Mouse (Mus musculus) small intestine, adult 2 months (tissue): ENCODE measurements around the gene Galnt9. TPM values are rescaled to one million over a fixed set of nuclear protein-coding genes. Genes with fewer than 3 reads are reported as not detected.

Source experiments
- H3K27ac ChIP-seq: fragments of 200-500 bp; 2 replicates; pipeline ENCODE4 v1.5.1; 2012; ENCODE audit warnings: low read depth, low read length, control low read depth, inconsistent platforms; ENCODE audit not compliant: insufficient read depth
- H3K27me3 ChIP-seq: fragments of 200-500 bp; 2 replicates; pipeline ENCODE4 v1.6.1; 2012; ENCODE audit warnings: mild to moderate bottlenecking, moderate library complexity, low read length, inconsistent platforms; ENCODE audit not compliant: control insufficient read depth, insufficient read depth
- H3K36me3 ChIP-seq: fragments of 200-500 bp; 2 replicates; pipeline ENCODE4 v1.6.1; 2012; ENCODE audit warnings: mild to moderate bottlenecking, low read length, control low read depth, inconsistent platforms; ENCODE audit not compliant: control insufficient read depth, insufficient read depth
- H3K4me1 ChIP-seq: fragments of 200-500 bp; 2 replicates; pipeline ENCODE4 v1.6.1; 2012; ENCODE audit warnings: low read length, inconsistent platforms, mixed read lengths; ENCODE audit not compliant: control insufficient read depth, insufficient read depth, insufficient read length
- H3K4me3 ChIP-seq: fragments of 200-500 bp; 2 replicates; pipeline ENCODE4 v1.5.1; 2012; ENCODE audit warnings: low read depth, mild to moderate bottlenecking, control low read depth, inconsistent platforms, low read length, moderate library complexity
- CTCF ChIP-seq: fragments of 200-500 bp; IDR thresholded peaks from 2 replicates; pipeline ENCODE4 v1.5.1; 2012; ENCODE audit warnings: low read depth, mild to moderate bottlenecking, control low read depth, inconsistent platforms, low read length, moderate library complexity, mixed read lengths; ENCODE audit not compliant: insufficient replicate concordance, insufficient read length; ENCODE audit errors: extremely low read depth
- POLR2A ChIP-seq: fragments of 200-500 bp; IDR thresholded peaks from 2 replicates; pipeline ENCODE4 v1.6.1; 2012; ENCODE audit warnings: low read depth, mild to moderate bottlenecking, control low read depth, inconsistent platforms, low read length, moderate library complexity
- WGBS: fragments of 180-500 bp; shearing (Covaris S2); methylation state at CpG from one replicate; pipeline ENCODE4 v1.1.7; 2018; 5-methylcytosine and 5-hydroxymethylcytosine counted together
- polyA plus RNA-seq: library from polyadenylated mRNA; depleted of rRNA; stranded (reverse); fragments of >200 nt; gene quantifications from 2 replicates; pipeline ENCODE4 v1.2.3, GENCODE M21; 2012

Galnt9 gene
- polyA plus RNA-seq, 1 experiment, result 0.18 TPM

DNA sequence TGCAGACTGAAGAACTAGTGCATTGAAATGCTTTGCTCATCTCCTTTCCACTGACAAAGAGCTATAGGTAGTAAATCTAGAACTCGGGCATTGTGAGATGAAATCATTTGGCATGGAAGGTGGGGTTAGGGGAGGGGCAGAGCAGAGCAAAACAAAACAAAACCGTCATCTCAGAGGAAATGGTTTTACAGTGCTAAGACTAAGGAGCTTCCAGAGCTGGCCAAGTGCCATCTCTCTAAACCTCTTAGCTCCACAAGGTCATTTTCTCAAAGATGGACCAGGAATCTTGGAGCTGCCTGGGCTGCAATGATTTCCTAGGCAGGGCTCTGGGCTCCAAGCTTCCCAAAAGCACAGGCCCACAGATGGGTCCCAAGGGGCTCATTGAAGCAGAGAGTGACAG, 53.3 kb downstream of the Galnt9 start:
- H3K27ac ChIP-seq, result no peak overlapping the region
- no peak overlapping the region for H3K4me3 ChIP-seq
- no peaks in the 10 kb centered on the region for H3K27me3 ChIP-seq
- H3K4me1 ChIP-seq, result no peaks in the 10 kb centered on the region
- TF ChIP-seq CTCF, result no peak
- TF ChIP-seq POLR2A, result no peak
- 21% methylated on average over 2 of the region's 2 CpGs for whole genome bisulfite sequencing
- no peaks in the 10 kb centered on the region for H3K36me3 ChIP-seq

DNA sequence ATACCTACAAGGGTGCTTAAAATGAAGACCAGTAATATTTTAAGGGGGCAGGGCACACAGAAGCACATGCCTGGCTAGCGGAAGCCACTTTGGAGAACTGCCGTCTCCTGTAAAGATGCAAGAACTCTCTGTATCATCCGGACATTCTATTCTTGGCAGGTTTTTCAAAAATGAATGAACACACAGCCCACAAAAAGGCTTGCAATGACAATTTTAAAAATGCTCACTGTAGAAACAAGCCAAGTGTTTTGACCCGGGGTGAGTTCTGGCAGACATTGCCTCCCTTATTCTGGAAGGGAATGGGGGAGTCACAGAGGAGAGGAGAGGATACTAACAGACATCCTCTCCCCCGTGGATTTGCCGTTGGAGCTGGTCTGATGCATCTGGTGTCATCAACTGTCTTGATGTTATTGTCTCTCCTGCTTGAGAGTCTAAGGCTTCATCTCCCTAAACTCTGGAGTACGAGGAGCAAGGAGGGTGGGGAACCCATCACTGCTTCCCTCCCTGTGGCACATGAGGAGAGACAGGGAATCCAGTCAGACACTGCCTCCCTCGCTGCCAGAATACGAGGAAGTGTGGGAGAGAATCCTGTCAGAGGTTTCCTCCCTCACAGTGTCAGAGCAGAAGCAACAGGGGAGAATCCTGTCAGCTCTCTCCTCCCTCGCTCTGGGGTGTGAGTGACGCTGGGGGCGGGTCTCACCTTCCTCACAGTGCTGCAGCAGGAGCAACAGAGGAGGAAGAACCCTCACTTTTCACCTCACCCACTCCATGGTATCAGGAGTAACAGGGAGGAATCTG, 54.3 kb downstream of the Galnt9 start:
- TF ChIP-seq POLR2A (no peak), CTCF (no peak)
- Histone ChIP-seq H3K4me1 (no peaks in the 10 kb centered on the region), H3K27ac (no peak overlapping the region), H3K27me3 (no peaks in the 10 kb centered on the region), H3K36me3 (no peaks in the 10 kb centered on the region), H3K4me3 (no peak overlapping the region)
- 32% methylated on average over 12 of the region's 12 CpGs for WGBS

DNA sequence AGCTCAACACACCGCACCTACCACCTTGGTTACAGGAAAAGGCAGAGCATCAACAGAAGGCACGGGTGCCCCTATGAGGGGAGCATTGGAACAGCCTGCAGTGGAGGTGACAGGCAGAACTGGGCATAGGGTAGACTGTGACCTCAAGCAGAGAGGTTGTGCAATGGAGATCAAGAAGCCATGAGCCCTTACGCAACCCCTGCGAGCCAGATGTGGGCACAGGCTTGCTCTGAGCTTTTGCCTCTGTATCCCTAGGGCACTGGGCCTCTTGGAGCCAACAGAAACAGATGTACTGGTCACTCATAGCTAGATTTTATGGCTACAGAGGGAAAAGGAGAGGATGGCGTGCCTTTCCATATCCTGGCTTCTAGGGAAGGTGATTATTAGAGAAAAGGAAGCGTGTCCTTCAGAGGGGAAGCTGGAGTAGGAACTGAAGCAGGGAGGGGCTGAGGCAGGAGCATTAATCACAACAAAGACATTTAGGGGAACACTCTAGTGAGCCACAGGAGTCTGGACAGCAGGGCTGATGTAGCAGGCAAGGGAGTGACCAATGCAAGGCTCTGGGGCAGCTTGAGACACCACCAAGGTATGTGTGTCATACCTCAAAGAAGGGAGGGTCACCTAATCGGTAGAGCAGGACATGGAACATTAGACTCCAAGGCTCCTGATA, 59.0 kb downstream of the Galnt9 start:
- Histone ChIP-seq H3K4me1 (no peaks in the 10 kb centered on the region), H3K27ac (no peak overlapping the region), H3K36me3 (no peaks in the 10 kb centered on the region), H3K27me3 (no peaks in the 10 kb centered on the region), H3K4me3 (no peak overlapping the region)
- 68% methylated on average over 7 of the region's 7 CpGs for WGBS
- no peak for TF ChIP-seq CTCF
- no peak for TF ChIP-seq POLR2A

DNA sequence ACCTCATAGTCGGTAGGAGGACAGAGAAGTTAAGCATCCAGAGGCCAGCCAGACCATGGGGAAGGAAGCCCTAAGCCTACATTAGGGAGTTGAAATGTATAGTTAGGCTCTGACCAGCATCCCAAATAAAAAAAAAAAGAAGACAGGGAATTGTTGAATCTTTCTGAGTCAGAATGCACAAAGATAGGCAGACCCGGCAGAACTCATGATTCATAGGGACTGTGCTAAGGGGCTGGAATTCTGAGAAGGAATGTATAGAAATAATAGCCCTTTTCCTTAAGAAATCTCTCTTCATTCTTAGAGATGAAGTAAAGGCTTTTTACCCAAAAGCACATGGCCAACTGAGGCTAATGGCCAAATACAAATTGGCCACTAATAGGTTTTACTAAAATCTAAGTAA, 60.2 kb downstream of the Galnt9 start:
- Histone ChIP-seq H3K36me3 (no peaks in the 10 kb centered on the region), H3K27ac (no peak overlapping the region)

DNA sequence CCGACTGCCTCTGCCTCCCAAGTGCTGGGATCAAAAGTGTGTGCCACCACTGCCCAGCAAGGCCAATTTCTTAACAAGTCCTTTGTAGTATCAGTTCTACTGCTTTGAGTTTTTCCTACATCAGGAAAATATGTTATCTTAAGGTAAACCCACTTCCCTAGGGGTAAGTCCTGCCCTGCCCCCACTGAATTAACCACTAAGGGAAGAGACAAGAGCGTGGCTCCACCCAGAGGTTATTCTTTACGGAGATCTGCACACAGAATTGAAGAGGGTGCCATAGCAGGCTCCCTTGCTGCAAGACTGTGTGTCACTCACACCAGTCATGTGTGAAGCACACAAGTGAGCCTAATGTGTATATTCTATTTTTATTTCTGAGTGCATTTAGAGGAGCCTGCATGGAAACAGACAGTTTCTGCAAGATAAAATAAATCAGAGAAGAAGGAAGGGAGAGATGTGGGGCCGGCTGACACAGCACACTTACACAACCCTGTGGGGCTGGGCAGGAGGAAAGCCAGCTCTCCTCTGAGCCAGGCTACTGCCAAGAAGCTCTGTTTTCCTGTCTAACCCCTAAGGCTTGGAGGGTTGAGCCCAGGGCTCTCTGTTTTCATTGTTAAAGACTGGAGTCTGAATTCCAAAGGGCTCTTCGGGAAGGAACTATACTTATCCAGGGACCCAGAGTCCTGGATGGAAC, 61.5 kb downstream of the Galnt9 start:
- no peaks in the 10 kb centered on the region for H3K36me3 ChIP-seq
- H3K4me3 ChIP-seq, result no peak overlapping the region
- H3K4me1 ChIP-seq, result no peaks in the 10 kb centered on the region
- no peaks in the 10 kb centered on the region for H3K27me3 ChIP-seq
- TF ChIP-seq CTCF, result no peak
- no peak for TF ChIP-seq POLR2A
- 39% methylated on average over 5 of the region's 5 CpGs for WGBS
- no peak overlapping the region for H3K27ac ChIP-seq

More for the DNA sequence above, 60.2 kb downstream of the Galnt9 start:
- WGBS, result 93% methylated on average over 2 of the region's 2 CpGs
- H3K4me1 ChIP-seq, result no peaks in the 10 kb centered on the region
- H3K4me3 ChIP-seq, result no peak overlapping the region
- no peaks in the 10 kb centered on the region for H3K27me3 ChIP-seq
- TF ChIP-seq CTCF, result no peak
- TF ChIP-seq POLR2A, result no peak

DNA sequence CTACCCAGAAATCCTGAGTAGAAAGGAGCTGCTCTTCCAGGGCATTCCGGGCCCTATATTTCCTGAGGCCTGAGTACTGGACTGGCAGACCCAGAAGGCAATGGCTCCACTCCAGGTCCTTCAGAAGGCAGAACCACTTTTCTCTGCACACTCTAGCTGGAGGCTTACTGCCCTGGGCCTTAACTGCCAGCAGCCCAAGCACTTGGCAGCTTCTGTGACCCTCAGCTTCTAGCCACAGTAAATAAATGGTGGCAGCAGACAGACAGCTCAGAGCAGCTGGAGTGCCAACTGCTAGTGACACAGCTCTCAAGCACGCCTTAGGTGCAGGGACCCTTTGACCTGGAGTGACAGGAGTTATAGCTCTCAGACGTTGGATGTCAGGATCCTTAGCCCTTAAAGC, 63.6 kb downstream of the Galnt9 start:
- H3K36me3 ChIP-seq, result no peaks in the 10 kb centered on the region
- no peaks in the 10 kb centered on the region for H3K27me3 ChIP-seq
- no peak overlapping the region for H3K4me3 ChIP-seq
- TF ChIP-seq CTCF (no peak), POLR2A (no peak)
- WGBS, result 53% methylated on average over 3 of the region's 3 CpGs
- H3K27ac ChIP-seq, result no peak overlapping the region
- H3K4me1 ChIP-seq, result no peaks in the 10 kb centered on the region

DNA sequence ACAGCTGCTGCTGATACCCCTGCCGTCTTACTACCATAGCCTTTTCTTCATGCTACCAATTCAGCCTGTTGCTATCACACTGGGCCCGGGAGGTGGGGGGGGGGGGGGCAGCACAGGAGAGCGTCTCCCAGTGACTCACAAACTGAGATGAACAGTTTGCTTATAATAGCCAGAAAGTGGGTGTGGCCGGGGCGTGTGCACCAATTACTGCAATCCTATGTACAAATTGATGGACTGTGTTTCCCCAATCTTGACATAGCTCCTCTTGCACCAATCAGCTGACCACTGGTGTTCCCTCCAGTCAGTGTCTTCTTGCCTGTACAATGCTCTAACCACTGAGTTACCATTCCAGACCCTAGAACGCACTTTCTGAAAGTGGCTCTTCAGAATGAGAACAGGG, 64.2 kb downstream of the Galnt9 start:
- no peaks in the 10 kb centered on the region for H3K4me1 ChIP-seq
- H3K27ac ChIP-seq, result no peak overlapping the region
- no peaks in the 10 kb centered on the region for H3K27me3 ChIP-seq
- WGBS, result 51% methylated on average over 6 of the region's 6 CpGs
- no peak overlapping the region for H3K4me3 ChIP-seq
- TF ChIP-seq POLR2A (no peak), CTCF (no peak)
- no peaks in the 10 kb centered on the region for H3K36me3 ChIP-seq
